Mouse (Mus musculus): ENCODE data around the gene Actr6. TPM values are rescaled to one million over a fixed set of nuclear protein-coding genes. Genes with fewer than 3 reads are reported as not detected.

The Actr6 gene
- polyA plus RNA-seq (2015; fragmentation: Nextera tagmentation; extraction: Ambion mirVana) = 26.5 and 28.3 TPM in 2 replicates

- 1% methylated on average over 49 of the region's 49 CpGs for WGBS
- Histone ChIP-seq H3K4me3 (replicated peaks) (peak within 1 kb of the TSS; percentile 60), H3K9me3 (no peaks in the 10 kb centered on the region), H3K27ac (peak within 1 kb of the TSS; percentile 16; the same call in 1 of the 2 replicates), H3K4me1 (0 out of 2 replicates have a peak, but pooled peaks cover 5% of the 10 kb centered on the region), H3K36me3 (no peaks in the 10 kb centered on the region), H3K27me3 (replicated peaks) (no peaks in the 10 kb centered on the region), H3K9ac (peak within 1 kb of the TSS; percentile 33; the same call in 1 of the 2 replicates), H3K4me2 (peak within 1 kb of the TSS; percentile 71)
- peak; percentile 97 for ATAC-seq (ENCODE audit: insufficient read depth, low FRiP score, low read depth)
Observed at GRCm38 (mm10) chr10:89732001-89732794, at the start of gene Actr6. TSS of gene Actr6 (minus strand) at chr10:89732295.

DNA sequence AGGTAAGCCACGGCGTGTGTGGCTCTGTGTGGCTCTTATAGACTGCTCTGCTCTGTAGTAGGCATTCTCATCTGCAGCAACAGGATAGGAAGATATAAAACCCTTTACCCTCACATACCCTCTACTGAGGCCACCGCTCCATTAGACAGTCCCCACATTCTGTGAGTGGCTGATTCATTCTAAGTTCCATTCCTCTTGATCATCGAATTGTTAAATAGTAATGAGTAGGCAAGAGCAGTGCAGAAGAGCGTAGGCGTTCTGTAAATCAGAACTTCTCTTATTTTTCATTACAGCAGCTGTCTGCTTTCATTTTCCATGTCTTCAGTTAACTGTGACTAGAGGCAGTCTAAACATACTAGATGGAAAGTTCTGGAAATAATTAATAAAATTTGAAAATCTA lies 43.9 kb upstream of the Actr6 start:
- no peak overlapping the region for H3K4me2 ChIP-seq
- H3K27ac ChIP-seq = no peak overlapping the region
- H3K4me3 ChIP-seq (replicated peaks) = no peak overlapping the region
- peaks cover 6% of the 10 kb centered on the region for H3K36me3 ChIP-seq
- H3K9me3 ChIP-seq = no peaks in the 10 kb centered on the region
- H3K4me1 ChIP-seq = no peaks in the 10 kb centered on the region
- WGBS = 90% methylated on average over 6 of the region's 6 CpGs
- no peak for ATAC-seq (ENCODE audit: insufficient read depth, low FRiP score, low read depth)
- no peaks in the 10 kb centered on the region for H3K27me3 ChIP-seq (replicated peaks)
- H3K9ac ChIP-seq = no peak overlapping the region

- Histone ChIP-seq H3K4me2 (no peak overlapping the region), H3K27me3 (replicated peaks) (no peaks in the 10 kb centered on the region), H3K9me3 (no peaks in the 10 kb centered on the region), H3K27ac (no peak overlapping the region), H3K4me1 (0 out of 2 replicates have a peak, but pooled peaks cover 5% of the 10 kb centered on the region), H3K36me3 (no peaks in the 10 kb centered on the region), H3K4me3 (replicated peaks) (no peak overlapping the region), H3K9ac (no peak overlapping the region)
- no peak for ATAC-seq (ENCODE audit: insufficient read depth, low FRiP score, low read depth)
- WGBS = 43% methylated on average over 2 of the region's 2 CpGs
Observed at GRCm38 (mm10) chr10:89771894-89772293, 39.8 kb upstream of the Actr6 start.

DNA sequence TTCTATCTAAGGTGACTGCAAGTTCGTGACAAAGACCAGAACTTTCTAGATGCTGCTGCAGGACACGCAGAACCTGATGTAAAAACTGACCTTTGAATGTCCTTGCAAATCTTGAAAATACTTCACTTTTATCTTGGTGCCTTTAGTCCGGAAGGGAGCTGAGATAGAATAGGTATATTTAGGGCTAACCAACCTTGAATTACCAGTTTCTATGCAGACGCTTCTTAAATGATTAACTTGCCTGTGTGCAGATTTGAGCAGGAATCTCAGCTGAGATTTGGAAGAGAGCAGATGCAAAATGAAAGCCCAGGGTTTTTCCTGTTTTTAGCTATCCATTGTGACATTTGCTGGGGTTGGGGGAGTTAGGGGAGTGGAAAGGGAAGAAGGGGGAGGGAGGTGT lies 37.0 kb upstream of the Actr6 start:
- H3K27me3 ChIP-seq (replicated peaks) = no peaks in the 10 kb centered on the region
- H3K9me3 ChIP-seq = no peaks in the 10 kb centered on the region
- H3K9ac ChIP-seq = no peak overlapping the region
- ATAC-seq (ENCODE audit: insufficient read depth, low FRiP score, low read depth) = peak; percentile 41; the same call in 1 of the 2 replicates
- peak overlapping the region; percentile 63 for H3K27ac ChIP-seq
- 0 out of 2 replicates have a peak overlapping the region, but pooled peaks have one; percentile 27 for H3K4me2 ChIP-seq
- 57% methylated on average over 4 of the region's 4 CpGs for WGBS
- H3K4me3 ChIP-seq (replicated peaks) = no peak overlapping the region
- no peaks in the 10 kb centered on the region for H3K36me3 ChIP-seq
- 0 out of 2 replicates have a peak, but pooled peaks cover 5% of the 10 kb centered on the region for H3K4me1 ChIP-seq

- 0 out of 2 replicates have a peak, but pooled peaks cover 5% of the 10 kb centered on the region for H3K4me1 ChIP-seq
- H3K27ac ChIP-seq = peak overlapping the region; percentile 63
- 60% methylated on average over 7 of the region's 7 CpGs for WGBS
- no peak overlapping the region for H3K4me3 ChIP-seq (replicated peaks)
- H3K9me3 ChIP-seq = no peaks in the 10 kb centered on the region
- H3K27me3 ChIP-seq (replicated peaks) = no peaks in the 10 kb centered on the region
- no peak overlapping the region for H3K9ac ChIP-seq
- no peaks in the 10 kb centered on the region for H3K36me3 ChIP-seq
- peak; percentile 54 for ATAC-seq (ENCODE audit: insufficient read depth, low FRiP score, low read depth)
- H3K4me2 ChIP-seq = 0 out of 2 replicates have a peak overlapping the region, but pooled peaks have one; percentile 27
Observed at GRCm38 (mm10) chr10:89768352-89769020, 36.4 kb upstream of the Actr6 start.

DNA sequence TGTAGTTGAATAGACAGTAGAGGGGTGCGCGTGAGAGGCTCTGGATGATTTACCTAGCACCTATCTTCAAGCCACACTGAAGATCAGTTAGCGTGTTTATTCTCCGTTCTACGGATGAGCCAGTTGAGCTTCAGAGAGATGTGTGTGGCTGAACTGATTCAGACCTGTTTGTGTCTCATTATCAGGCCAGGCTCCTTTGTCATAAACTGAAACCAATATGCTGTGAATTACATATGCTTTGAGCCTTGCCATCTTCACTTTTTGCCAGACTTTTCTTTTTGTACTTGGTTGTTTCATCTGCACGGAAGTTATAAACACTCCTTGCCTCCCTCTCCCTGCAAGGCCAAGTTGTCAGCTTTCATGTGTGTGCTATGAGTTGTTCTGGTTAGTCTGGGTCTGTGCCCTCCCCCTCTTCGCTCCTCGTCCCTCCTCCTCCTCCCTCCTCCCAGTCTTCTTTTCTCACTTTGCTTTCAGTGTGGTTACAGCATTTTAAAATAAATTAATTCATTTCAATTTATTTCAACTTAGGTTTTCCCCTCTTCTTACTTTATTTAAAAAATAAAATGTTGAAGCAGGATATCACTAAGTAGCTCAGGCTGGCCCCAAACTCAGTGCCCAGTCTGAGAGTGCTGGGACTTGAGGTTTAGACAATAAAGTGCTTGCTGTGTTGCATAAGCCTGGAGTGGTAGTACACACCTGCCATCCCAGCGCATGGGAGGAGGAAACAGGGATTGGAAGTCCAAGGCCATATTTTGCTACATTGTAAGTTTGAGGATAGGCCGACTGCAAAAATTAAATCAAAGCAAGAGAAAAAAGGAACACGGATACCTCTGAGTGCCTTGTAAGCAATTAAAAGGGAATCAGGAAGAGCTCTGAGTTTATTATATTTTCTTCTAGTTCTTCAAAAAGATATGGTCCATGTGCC lies 34.0 kb upstream of the Actr6 start:
- no peak for ATAC-seq (ENCODE audit: insufficient read depth, low FRiP score, low read depth)
- WGBS = 80% methylated on average over 11 of the region's 11 CpGs

DNA sequence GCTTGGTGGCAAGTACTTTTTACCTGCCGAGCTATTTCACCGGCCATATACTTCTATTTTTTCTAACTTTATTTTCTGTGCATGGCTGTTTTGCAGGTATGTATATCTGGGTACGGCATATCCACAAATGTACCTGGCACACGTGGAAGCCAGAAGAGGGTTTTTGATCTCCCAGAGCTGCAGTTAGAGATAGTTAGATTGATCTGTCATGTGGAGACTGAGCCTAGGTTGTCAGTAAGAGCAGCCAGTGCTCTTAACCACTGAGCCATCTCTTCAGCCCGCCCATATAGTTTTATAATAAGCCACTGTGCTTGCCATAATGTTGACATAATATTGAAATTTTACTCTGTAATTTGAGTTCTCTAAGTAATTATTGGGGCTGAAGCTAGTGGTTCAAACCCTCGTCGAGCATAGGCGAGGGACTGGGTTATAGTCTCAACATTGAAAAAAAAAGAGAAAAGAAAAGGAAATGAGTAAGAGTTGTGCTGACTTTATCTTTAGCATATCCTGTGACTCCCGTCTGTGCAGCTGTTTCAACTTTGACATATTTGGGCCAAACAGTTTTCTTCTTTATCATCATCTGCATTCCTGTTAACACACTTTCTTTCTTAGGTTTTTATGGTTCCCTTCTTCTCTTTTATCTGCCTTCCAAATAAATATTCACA lies 32.5 kb upstream of the Actr6 start:
- Histone ChIP-seq H3K27ac (no peak overlapping the region), H3K9ac (no peak overlapping the region), H3K4me1 (0 out of 2 replicates have a peak, but pooled peaks cover 1% of the 10 kb centered on the region), H3K9me3 (no peaks in the 10 kb centered on the region), H3K36me3 (no peaks in the 10 kb centered on the region), H3K27me3 (replicated peaks) (no peaks in the 10 kb centered on the region), H3K4me3 (replicated peaks) (no peak overlapping the region), H3K4me2 (no peak overlapping the region)
- ATAC-seq (ENCODE audit: insufficient read depth, low FRiP score, low read depth) = no peak
- 70% methylated on average over 9 of the region's 9 CpGs for WGBS

More for the DNA sequence above, 34.0 kb upstream of the Actr6 start:
- H3K36me3 ChIP-seq = no peaks in the 10 kb centered on the region
- H3K9ac ChIP-seq = no peak overlapping the region
- H3K9me3 ChIP-seq = no peaks in the 10 kb centered on the region
- H3K27ac ChIP-seq = no peak overlapping the region
- H3K4me3 ChIP-seq (replicated peaks) = no peak overlapping the region
- H3K4me2 ChIP-seq = no peak overlapping the region
- no peaks in the 10 kb centered on the region for H3K27me3 ChIP-seq (replicated peaks)
- 0 out of 2 replicates have a peak, but pooled peaks cover 5% of the 10 kb centered on the region for H3K4me1 ChIP-seq

GRCm38 (mm10) chr10:89760772-89761171 lies 28.7 kb upstream of the Actr6 start:
- no peak overlapping the region for H3K4me2 ChIP-seq
- no peak overlapping the region for H3K27ac ChIP-seq
- no peak overlapping the region for H3K4me3 ChIP-seq (replicated peaks)
- 84% methylated on average over 5 of the region's 5 CpGs for WGBS
- H3K9ac ChIP-seq = no peak overlapping the region
- no peaks in the 10 kb centered on the region for H3K4me1 ChIP-seq
- H3K9me3 ChIP-seq = no peaks in the 10 kb centered on the region
- no peaks in the 10 kb centered on the region for H3K36me3 ChIP-seq
- no peak for ATAC-seq (ENCODE audit: insufficient read depth, low FRiP score, low read depth)
- no peaks in the 10 kb centered on the region for H3K27me3 ChIP-seq (replicated peaks)

DNA sequence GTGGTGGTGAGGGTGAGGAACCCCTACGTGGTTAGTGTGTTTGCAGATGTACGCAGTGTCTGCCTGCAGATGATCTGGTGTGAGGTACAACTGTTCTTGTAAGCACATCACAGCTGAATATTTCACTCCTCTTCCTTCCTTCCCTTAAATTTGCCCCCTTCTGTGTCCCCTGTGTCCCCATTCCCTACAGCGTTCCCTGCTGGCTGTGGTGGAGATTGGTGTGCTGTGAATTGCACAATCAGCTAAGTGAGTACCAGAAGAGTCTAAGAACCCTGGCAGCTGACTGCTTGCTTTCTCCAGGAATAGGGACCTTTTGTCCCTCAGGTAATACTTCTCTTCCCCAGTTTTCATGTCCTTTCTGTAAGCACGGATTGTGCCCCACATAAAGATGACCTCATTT lies 23.1 kb upstream of the Actr6 start:
- no peaks in the 10 kb centered on the region for H3K9me3 ChIP-seq
- H3K4me1 ChIP-seq = no peaks in the 10 kb centered on the region
- 83% methylated on average over 4 of the region's 4 CpGs for WGBS
- H3K36me3 ChIP-seq = no peaks in the 10 kb centered on the region
- no peak for ATAC-seq (ENCODE audit: insufficient read depth, low FRiP score, low read depth)
- H3K9ac ChIP-seq = no peak overlapping the region
- H3K4me2 ChIP-seq = no peak overlapping the region
- no peak overlapping the region for H3K27ac ChIP-seq
- no peak overlapping the region for H3K4me3 ChIP-seq (replicated peaks)
- no peaks in the 10 kb centered on the region for H3K27me3 ChIP-seq (replicated peaks)

DNA sequence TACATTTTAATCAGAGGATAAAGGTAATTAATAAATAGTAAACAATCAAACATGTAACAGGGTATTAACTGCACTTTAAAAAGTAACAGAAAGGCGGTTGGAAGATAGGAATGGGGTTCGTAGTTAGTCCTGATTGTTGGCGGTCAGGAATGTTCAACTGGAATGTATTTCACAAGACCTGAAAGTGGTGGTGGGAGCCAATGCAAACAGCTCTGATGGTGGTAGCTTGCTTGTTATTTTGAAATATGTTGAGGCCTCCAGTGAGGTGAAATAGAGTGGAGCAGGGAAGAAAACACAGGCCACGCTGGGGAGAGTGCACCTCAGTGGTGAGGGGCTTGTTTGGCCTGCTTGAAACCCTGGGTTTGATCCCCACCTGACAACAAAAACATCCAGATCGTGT lies 19.0 kb upstream of the Actr6 start:
- no peaks in the 10 kb centered on the region for H3K9me3 ChIP-seq
- ATAC-seq (ENCODE audit: insufficient read depth, low FRiP score, low read depth) = no peak
- H3K27me3 ChIP-seq (replicated peaks) = no peaks in the 10 kb centered on the region
- H3K36me3 ChIP-seq = no peaks in the 10 kb centered on the region
- no peak overlapping the region for H3K27ac ChIP-seq
- H3K4me2 ChIP-seq = no peak overlapping the region
- no peak overlapping the region for H3K4me3 ChIP-seq (replicated peaks)
- H3K4me1 ChIP-seq = 0 out of 2 replicates have a peak, but pooled peaks cover 4% of the 10 kb centered on the region
- H3K9ac ChIP-seq = no peak overlapping the region
- WGBS = 75% methylated on average over 5 of the region's 5 CpGs

DNA sequence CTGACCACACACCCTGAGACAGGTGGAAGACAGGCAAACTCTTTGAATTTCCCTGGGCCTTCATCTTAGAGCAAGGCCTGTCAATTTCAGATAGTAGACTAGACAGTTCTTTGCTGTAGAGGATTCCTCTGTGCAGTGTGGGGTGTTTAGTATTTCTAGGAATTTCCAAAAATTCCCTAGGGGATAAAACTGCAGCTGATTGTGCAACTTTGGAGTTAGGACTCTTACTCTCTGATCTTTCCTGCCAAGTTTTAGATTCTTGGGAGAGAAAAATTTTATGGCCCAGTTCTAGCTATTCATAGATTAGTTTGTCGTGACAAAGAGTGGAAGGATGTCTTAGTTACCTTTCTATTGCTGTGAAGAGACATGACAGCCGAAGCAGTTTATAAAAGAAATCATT lies 16.5 kb upstream of the Actr6 start:
- ATAC-seq (ENCODE audit: insufficient read depth, low FRiP score, low read depth) = no peak
- Histone ChIP-seq H3K4me3 (replicated peaks) (no peak overlapping the region), H3K36me3 (no peaks in the 10 kb centered on the region), H3K27me3 (replicated peaks) (no peaks in the 10 kb centered on the region), H3K4me2 (no peak overlapping the region), H3K9me3 (no peaks in the 10 kb centered on the region), H3K9ac (no peak overlapping the region), H3K27ac (no peak overlapping the region), H3K4me1 (0 out of 2 replicates have a peak, but pooled peaks cover 4% of the 10 kb centered on the region)
- 93% methylated on average over 2 of the region's 2 CpGs for WGBS

Data from stomach, embryonic 15.5 days (tissue).